Mouse (Mus musculus) left cerebral cortex, adult 11 months (tissue): ENCODE data around the gene Neurod2.

Experiments used
- DNase-seq: peaks from one replicate; pipeline ENCODE4 v3.0.0; 2022; ENCODE audit warnings: low spot score

Gene Neurod2

DNA sequence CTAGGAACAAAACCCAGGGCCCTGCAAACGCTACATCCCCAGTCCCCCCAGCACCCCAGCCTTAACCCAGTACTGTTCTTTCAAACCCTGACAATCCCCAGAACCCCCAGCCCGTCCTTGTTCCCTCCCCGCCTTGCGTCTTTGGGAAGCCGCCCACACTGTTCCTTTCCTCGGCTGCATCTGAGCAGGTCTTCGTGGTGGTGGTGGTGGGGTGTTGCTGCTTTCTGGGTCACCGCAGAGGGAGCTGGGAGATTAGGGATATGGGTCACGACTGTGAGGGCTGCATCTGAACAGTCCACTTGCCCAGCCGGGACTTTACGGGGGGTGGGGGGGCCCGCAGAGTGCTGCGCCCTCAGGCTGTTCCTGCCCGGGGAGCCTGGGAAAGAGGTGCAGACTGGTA lies 25.0 kb upstream of the Neurod2 start:
- DNase-seq, result no peak

GRCm38 (mm10) chr11:98353651-98354211 lies 24.3 kb upstream of the Neurod2 start:
- DNase-seq, result no peak

DNA sequence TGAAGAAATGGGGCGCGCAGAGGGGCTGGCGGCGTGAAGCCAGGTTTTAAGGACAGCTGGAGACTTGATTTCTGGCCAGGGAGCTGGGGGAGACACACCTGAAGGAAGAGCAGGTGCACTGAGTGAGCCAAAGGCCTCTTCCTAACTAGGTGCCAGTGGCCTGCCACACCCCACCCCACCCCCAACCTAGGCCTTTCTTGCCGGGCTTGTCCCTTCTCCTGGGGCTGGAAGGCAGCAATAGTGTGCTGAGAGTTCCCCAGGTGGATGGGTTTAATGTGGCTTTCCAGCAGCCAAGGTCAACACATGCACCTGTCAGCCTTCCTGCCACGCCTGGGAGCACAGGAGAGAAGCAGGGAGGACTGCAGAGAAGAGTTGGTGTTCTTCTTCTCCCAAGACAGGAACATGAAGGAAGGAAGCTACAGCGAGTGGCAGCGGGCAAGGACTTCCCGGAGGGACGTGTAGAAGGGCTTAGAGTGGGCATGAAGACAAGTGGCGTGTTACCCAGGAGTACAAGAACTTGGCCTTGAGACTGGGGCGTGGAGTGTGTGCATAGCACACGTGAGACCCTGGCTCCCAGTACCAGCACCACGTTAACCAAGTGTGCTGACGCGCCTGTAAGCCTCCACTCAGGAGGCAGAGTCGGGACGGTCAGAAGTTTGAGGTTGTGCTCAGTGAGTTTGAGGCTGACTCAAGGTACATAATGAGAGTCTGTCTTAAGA lies 23.0 kb upstream of the Neurod2 start:
- DNase-seq, result no peak

DNA sequence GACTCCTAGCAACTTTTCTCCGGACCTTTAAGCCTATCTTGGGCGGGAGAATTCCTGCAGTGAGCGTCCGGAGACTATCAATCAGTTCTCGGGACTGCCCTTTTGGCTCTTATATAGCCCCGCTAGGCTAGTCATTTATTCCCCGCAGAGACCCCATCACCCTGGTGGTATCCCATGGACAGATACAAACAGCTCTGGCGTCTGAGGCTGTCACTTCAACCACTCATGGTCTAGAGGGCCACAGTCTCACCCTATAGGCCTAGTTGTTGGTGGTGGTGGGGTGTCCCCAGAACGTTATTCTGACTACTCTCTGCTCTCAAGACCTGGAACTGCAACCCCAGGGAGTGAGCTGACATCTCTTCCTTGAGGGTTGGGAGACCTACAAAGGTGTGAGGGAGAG lies 19.9 kb upstream of the Neurod2 start:
- no peak for DNase-seq

GRCm38 (mm10) chr11:98348083-98348961 lies 18.9 kb upstream of the Neurod2 start, which contains the start of gene Ppp1r1b:
Gene Ppp1r1b, plus strand, starts transcription at chr11:98348404.
- no peak for DNase-seq

- no peak for DNase-seq
Measured at GRCm38 (mm10) chr11:98347385-98348082, 18.1 kb upstream of the Neurod2 start.

DNA sequence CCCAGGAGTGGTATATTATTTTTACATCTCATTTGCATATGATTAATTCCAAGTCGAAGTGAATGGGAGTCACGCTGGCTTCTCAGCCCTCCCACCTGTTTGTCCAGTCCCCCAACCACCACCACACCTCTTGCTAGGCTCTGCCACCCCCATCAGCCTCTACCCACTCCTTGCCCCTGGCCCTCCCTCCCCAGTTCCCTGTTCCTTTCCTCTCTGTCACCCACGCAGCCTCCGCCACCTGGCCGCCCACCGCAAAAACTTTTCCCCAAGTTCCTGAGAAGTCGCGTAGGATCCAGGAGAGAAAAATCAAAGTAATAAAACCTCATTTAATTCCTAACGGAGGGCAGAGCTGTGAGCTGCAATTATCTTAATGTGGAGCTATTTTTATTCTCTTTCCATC lies 16.7 kb upstream of the Neurod2 start:
- DNase-seq, result no peak

DNA sequence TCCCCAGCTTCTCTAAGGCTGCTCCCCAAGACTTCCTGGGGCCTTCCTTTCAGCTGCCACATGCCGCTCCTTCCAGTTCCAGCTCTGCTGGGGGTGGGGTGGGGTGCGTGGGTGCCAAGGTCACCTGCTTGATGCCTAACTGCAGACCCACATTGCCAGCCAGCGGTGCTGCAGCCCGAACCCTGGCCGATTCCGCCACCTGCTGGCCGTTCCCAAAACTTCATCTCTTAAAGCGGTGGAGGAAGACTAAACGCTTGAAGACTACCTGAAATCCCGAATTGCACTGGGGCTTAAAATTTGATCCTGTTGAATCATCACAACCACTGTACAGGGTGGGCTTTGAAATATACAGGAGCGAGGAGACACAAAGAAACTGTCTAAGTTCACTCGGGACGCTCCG lies 15.8 kb upstream of the Neurod2 start:
- no peak for DNase-seq

DNA sequence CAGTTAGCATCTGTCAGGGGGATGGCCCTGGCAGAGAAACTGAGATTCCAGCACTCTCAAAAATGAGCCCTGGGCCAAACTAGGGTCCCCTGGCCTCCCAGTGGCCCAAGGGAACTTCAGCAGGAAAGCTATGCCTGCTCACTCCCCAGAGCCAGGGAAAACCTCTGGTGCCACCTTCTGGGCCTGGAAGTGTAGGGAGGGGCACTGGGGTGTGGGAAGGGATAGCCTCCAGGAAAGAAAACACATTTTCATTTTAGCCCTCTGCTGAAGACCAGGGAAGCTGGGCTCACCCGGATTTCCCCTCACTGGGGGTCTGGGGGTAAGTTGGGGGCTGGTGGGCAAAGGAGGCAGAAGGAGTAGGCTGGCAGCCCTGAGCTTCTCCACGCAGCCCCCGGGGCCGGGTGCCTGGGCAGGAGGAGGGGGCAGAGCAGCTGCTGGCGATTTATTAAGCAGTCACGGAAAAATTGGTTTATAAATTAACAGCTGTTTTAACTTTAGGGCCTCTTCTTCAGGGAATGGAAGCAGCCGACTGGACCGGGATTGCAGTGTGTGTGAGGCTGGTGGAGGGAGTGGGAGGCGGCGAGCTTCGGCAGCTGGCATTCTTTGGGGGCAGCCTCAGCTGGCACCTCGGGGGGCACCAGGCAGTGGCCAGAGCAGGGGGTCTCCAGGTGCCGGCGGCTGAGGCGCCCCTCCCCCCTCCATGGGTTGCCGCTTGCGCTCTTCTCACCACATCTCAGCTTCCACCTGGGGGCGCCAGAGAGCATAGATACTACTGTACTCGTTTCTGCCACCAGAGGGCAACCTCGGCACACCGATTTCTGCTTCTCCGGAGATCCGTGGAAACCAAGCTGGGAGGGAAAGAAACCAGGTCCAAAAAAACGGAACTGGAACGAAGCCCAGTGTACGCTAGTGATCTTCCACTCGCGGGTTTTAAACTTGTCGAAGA lies 12.8 kb upstream of the Neurod2 start:
- peak; percentile 93 for DNase-seq

DNA sequence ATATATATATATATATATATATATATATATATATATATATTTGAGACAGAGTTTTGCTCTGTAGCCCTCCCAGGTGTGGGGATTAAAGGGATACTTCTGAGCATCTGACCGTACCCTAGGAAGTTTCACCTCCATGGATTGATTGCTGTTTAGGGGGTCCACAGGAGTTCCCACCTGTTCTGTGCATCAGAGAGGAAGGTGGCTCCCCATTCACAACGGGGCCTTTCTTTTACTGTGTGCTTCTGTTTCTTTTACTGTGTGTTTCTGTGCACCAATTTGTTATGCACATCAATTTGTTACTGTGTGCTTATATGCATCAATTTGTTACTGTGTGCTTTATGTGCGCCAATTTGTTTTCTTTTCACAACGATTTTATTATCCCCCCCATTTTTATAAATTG lies 11.7 kb upstream of the Neurod2 start:
- no peak for DNase-seq

- no peak for DNase-seq
Measured at GRCm38 (mm10) chr11:98340597-98340996, 11.1 kb upstream of the Neurod2 start.

DNA sequence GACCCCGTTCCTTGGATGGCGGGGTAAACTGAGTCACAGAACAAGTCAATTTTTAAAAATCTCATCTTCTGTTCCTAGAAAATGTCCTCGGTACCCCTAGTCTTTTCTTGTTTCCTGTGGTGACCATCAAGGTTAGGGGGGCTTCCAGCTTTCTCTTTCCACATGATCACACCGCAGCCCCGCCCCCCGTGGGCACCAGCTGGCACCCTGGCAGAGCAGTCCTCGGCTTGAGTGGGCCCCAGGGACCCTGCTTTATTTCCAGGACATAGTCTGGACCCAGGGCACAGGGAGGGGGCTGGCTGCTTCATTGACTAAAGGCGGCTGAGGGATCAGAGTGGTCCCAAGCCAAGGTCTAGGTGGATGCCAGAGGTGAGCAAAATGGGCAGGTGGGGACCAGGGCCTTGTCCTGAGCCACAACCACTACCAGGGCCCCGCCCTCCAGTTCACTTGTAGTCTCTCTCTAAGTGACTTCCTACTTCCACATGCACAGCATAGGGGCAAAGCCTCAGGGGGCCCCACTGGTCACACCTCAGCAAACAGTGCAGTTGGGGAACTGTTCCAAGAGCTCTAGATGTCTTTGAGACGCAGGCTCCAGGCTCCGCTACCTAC lies 10.3 kb upstream of the Neurod2 start:
- no peak for DNase-seq

DNA sequence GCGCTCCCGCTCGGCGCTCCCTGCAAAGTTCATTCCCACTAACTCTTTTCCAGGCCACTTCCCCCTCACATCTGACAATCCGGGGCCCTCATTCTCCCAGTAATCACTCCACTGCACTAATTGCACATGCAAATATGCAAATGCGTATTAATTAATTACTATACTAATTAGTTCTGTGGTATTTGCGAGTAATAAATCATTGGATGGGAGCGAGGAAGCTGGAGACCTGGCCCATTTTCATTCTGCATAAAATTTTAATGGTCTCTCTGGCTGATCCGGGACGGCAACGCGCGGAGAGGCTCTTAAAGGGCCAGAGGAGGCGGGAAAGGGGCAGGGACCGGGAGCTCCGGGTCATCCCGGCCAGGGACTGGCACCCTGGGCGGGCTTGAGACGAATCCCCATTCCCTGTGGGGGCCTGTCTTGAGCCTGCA lies 9.6 kb upstream of the Neurod2 start:
- DNase-seq, result no peak

- DNase-seq, result no peak
Measured at GRCm38 (mm10) chr11:98338507-98338961, 9.1 kb upstream of the Neurod2 start.

- DNase-seq, result no peak
Measured at GRCm38 (mm10) chr11:98336245-98337107, 7.0 kb upstream of the Neurod2 start.

- DNase-seq, result no peak
Measured at GRCm38 (mm10) chr11:98335250-98335649, 5.8 kb upstream of the Neurod2 start.

DNA sequence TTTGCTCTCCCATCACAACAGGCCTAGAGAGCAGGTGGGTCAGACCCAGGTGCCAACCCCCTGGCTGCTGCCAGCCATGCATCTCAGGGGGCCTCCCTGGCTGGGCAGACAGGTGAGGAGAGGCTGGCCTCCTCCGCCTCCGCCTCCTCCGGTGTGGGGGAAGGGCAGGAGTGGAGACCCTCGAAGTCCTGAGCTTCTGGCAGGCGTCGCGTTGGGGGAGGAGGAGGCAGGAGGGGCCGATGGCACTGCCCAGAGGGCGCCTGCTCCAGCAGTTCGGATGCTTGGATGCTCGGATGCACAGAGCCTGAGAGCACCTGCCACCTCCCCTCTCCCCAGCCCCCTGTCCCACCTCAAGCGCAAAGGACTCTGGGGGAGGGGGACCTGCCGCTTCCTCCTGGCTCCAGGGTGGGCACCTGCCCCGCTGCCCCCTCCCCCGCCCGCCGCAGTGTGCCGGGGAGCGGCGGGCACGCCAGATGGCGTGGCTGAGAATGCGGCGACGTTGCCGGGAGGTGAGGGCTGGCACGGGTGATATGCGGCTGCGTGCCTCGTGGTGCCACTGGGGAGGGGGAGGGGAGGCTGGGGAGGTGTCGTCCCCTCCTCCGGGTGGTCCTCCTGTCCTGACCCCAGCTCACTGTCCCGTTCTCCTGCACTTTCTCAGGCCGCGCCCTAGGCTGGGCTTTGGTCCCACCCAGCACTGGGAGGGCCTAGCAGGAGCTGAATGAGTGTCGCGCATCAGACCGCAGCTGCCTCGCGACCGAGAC lies 4.7 kb upstream of the Neurod2 start:
- no peak for DNase-seq

DNA sequence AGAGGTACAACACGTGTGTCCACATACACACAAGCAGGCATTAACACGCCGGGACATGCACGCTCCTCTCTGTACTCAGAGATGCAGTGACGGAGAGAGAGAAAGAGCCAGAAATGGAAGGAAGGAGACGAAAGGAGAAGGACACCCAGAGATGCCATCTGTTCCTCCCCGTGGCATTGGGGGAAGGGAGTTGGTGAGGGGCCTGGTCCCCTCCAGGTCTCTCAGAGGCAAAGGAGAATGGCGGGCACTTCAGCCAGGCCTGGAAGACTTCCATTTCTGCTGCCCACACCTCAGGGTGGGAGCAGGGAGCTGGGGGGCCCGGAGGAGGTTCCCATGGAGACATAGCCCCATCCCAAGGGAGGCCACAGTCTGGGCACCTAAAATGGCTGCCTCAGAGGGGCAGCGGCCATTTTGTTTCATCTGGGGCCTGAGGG lies 3.8 kb upstream of the Neurod2 start:
- no peak for DNase-seq

DNA sequence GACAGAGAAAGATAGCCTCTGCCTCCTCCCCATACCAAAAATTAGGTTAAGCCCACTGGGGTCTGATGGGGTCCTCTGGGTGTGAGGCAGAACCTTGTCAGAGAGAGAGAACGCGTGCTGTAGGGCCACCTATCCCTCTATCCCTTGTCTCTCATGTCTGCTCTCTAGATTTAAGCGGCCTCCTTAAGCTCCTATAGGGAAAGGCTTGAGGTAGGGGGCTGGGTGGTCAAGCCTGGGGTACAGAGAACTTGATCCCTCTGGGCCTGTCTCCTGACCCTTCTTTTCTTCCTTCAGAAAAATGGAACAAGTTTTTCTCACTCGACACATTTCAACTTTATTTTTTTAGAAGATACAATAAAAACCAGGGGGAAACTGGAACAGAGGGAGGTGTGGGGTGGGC lies 3.4 kb upstream of the Neurod2 start:
- no peak for DNase-seq
